Comparison of ENCODE assay signal across 9 mouse cellular contexts in the genomic region with DNA sequence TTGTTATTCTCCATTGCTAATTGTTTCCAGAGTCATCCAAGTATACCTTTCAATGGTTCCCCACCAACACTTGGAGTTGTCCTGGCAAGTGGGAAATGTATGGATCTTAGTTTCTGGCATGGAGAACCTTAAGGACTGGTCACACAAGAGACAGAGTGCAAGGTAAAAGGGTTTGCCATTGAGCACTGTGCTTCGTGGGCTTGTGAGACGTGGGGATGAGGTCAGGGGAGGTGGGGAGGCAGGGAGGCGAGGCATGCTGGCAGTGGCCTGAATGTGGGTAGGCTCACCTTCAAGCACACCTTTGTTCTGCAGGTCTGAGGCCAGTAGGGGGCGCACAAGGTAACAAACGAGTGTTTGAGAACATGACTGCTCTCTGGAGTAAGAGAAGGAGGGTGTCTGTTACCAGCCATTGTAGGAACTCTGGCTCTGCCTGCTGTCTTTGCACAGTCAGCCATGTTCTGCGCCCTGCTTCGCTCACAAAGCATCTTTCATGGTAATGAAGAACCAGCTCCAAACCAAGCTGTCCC.
A peak's percentile ranks its signal among the peaks of the same experiment; 100 is the strongest.
DNase-seq lines count a peak whose midpoint lies in the region; ATAC-seq lines count a peak whose summit lies in the region.
"Had no signal": no experiment of that assay in that cellular context is flagged by ENCODE, and none has a peak within 500 bp of the region (broad histone marks: within the 10 kb centered on the region; RNA-seq: fewer than 3 reads in every experiment).

No protein-coding gene starts in this region.

- no peak overlapping the region for H3K4me3 ChIP-seq in heart, embryonic 10.5 days
- H3K4me3 ChIP-seq: embryonic facial prominence, embryonic 13.5 days had no signal

- DNase-seq in heart, postnatal 36 days, result peak; percentile 10 to 18
- DNase-seq in heart, embryonic 10.5 days (ENCODE audit: low spot score), result no peak
- peak; percentile 50 for DNase-seq in A20 (ENCODE audit: low read depth, low spot score)
- peak; percentile 77 for DNase-seq in ZHBTc4 (ENCODE audit: low read depth, low spot score)
- peak; percentile 4 to 5 for DNase-seq in lung, adult 18-20 months
- DNase-seq in spleen, postnatal 10 days (ENCODE audit: low spot score in 2 of 2), result peak; percentile 11 to 70
- DNase-seq in adipocyte (ENCODE audit: low spot score), result no peak

- no peaks in the 10 kb centered on the region for H3K36me3 ChIP-seq in heart, embryonic 10.5 days
- H3K36me3 ChIP-seq: embryonic facial prominence, embryonic 13.5 days had no signal

- H3K27ac ChIP-seq in heart, embryonic 10.5 days, result no peak overlapping the region
- H3K27ac ChIP-seq: embryonic facial prominence, embryonic 13.5 days had no signal

- intact Hi-C loops in heart, postnatal 36 days (cut with DNase I), result no loop called here

- ATAC-seq in common myeloid progenitor, adult 5-6 weeks (replicated peaks; ENCODE audit: low read depth, poor library complexity, severe bottlenecking), result peak; percentile 56

- no peaks in the 10 kb centered on the region for H3K27me3 ChIP-seq in heart, embryonic 10.5 days (ENCODE audit: insufficient read depth, poor library complexity, severe bottlenecking)
- H3K27me3 ChIP-seq: embryonic facial prominence, embryonic 13.5 days had no signal

- no peaks in the 10 kb centered on the region for H3K9me3 ChIP-seq in heart, embryonic 10.5 days
- H3K9me3 ChIP-seq: embryonic facial prominence, embryonic 13.5 days had no signal

- 42% methylated on average over 7 of the region's 7 CpGs for WGBS in heart, embryonic 10.5 days

- H3K4me1 ChIP-seq in heart, embryonic 10.5 days, result no peaks in the 10 kb centered on the region

Comparison
In these comparisons a context has a peak if more than half of its experiments do, and no peak if none do; other contexts are left out.
1. DNase-seq: peak in heart, postnatal 36 days (2 of 2), A20 (single experiment), ZHBTc4 (single experiment), lung, adult 18-20 months (2 of 2) and spleen, postnatal 10 days (2 of 2); none in heart, embryonic 10.5 days (single experiment) and adipocyte (single experiment).